ENCODE assay signal across 10 mouse cellular contexts in the genomic region with DNA sequence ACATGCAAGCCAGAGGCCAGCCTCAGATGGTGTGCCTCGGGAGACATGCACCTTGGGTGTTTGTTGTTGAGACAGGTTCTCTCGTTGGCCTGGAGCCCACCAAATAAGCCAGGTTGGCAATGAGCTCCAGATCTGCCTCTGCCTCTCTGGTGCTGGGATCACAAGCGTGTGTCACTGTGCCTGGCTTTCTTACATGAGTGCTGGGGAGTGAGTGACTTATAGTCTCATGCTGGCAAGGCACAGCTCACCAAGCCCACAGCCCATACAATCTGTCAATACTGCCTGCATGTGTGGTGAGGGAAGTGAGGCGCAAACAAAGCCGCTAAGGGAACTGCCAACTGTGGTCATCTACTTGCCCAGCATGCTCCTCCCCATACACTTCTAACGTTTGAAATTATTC. TPM values are rescaled to one million over a fixed set of nuclear protein-coding genes. Genes with fewer than 3 reads are reported as not detected.
DNase-seq lines count a peak whose midpoint lies in the region; ATAC-seq and TF ChIP-seq lines count a peak whose summit lies in the region.
"Had no signal": no experiment of that assay in that cellular context is flagged by ENCODE, and none has a peak within 500 bp of the region (broad histone marks: within the 10 kb centered on the region; RNA-seq: fewer than 3 reads in every experiment).

No protein-coding gene starts in this region.

- intact Hi-C loops in heart, postnatal 10 days (cut with DNase I), result loop anchor here (10.0 kb wide), 1 partner anchor 350 kb away; no protein-coding TSS in a partner anchor

- H3K27me3 ChIP-seq in liver, embryonic 12.5 days (replicated peaks), result no peaks in the 10 kb centered on the region
- no peaks in the 10 kb centered on the region for H3K27me3 ChIP-seq in liver, embryonic 11.5 days (replicated peaks; ENCODE audit: control insufficient read depth, insufficient read depth, low read length)
- H3K27me3 ChIP-seq: limb, embryonic 13.5 days had no signal

- H3K36me3 ChIP-seq in liver, embryonic 12.5 days, result peaks cover 16% of the 10 kb centered on the region
- no peaks in the 10 kb centered on the region; the same call in 1 of the 2 replicates for H3K36me3 ChIP-seq in liver, embryonic 11.5 days (ENCODE audit: control insufficient read depth, insufficient read depth, low read length)
- H3K36me3 ChIP-seq: limb, embryonic 13.5 days had no signal

- no peak for TF ChIP-seq POLR2A in brain, embryonic 14.5 days (IDR thresholded peaks at IDR 0.05; ENCODE audit: borderline replicate concordance, extremely low read depth, insufficient read depth, insufficient read length, poor library complexity, severe bottlenecking)

- no peak for DNase-seq in liver, embryonic 11.5 days (ENCODE audit: low spot score)
- peak; percentile 57 for DNase-seq in brain, embryonic 14.5 days (ENCODE audit: low read depth)
- DNase-seq in cerebellum, postnatal 10 days, result peak; percentile 73 to 82
- DNase-seq in frontal cortex, adult 2 months (ENCODE audit: extremely low spot score in 1 of 2, low spot score in 1 of 2), result no peak
- DNase-seq in heart, postnatal 10 days, result no peak
- DNase-seq: right cerebral cortex, postnatal 25 days had no signal

- H3K4me2 ChIP-seq in liver, embryonic 12.5 days, result no peak overlapping the region
- no peak overlapping the region for H3K4me2 ChIP-seq in liver, embryonic 11.5 days
- H3K4me2 ChIP-seq: limb, embryonic 13.5 days had no signal

- H3K4me1 ChIP-seq in liver, embryonic 12.5 days, result peaks cover 51% of the 10 kb centered on the region
- peaks cover 9% of the 10 kb centered on the region for H3K4me1 ChIP-seq in liver, embryonic 11.5 days (replicated peaks; ENCODE audit: control insufficient read depth, insufficient read depth, low read length)

- no peak for TF ChIP-seq CTCF in brain, embryonic 14.5 days (IDR thresholded peaks at IDR 0.05; ENCODE audit: borderline replicate concordance, extremely low read depth, insufficient read depth, insufficient read length)

- no peak overlapping the region for H3K4me3 ChIP-seq in liver, embryonic 12.5 days
- H3K4me3 ChIP-seq in liver, embryonic 11.5 days (ENCODE audit: low read depth, low read length), result no peak overlapping the region
- H3K4me3 ChIP-seq: erythroblast, embryonic 14.5 days; limb, embryonic 13.5 days had no signal

- H3K9me3 ChIP-seq in liver, embryonic 12.5 days (replicated peaks), result no peaks in the 10 kb centered on the region
- no peaks in the 10 kb centered on the region for H3K9me3 ChIP-seq in liver, embryonic 11.5 days (ENCODE audit: control insufficient read depth, low read length)
- H3K9me3 ChIP-seq: limb, embryonic 13.5 days had no signal

- WGBS in liver, embryonic 12.5 days (ENCODE audit: insufficient replicate concordance), result 64% methylated on average over 6 of the region's 6 CpGs
- WGBS in liver, embryonic 11.5 days, result 58% methylated on average over 6 of the region's 6 CpGs

- ATAC-seq in liver, embryonic 12.5 days, result no peak
- no peak for ATAC-seq in liver, embryonic 11.5 days (replicated peaks; ENCODE audit: low FRiP score)
- ATAC-seq in megakaryocyte, adult 5-6 weeks (ENCODE audit: poor library complexity, severe bottlenecking), result peak; percentile 30; the same call in 1 of the 2 replicates

- H3K9ac ChIP-seq in liver, embryonic 12.5 days, result no peak overlapping the region
- H3K9ac ChIP-seq in liver, embryonic 11.5 days (ENCODE audit: low read depth, low read length), result no peak overlapping the region
- H3K9ac ChIP-seq: limb, embryonic 13.5 days had no signal

- H3K27ac ChIP-seq in liver, embryonic 12.5 days, result peak overlapping the region; percentile 32; the same call in 1 of the 2 replicates
- H3K27ac ChIP-seq in liver, embryonic 11.5 days (ENCODE audit: low read depth, low read length), result no peak overlapping the region
- H3K27ac ChIP-seq: limb, embryonic 13.5 days had no signal

RNA-seq across cellular contexts. Expression of gene Tmem131, which starts 39.0 kb away (rescaled TPM):
- polyA plus RNA-seq in liver, embryonic 12.5 days (2016; fragmentation: Nextera tagmentation; extraction: Ambion mirVana), result 14.9 and 15.4 TPM in 2 replicates
- polyA plus RNA-seq in liver, embryonic 11.5 days (2014; fragmentation: Nextera tagmentation; extraction: Ambion mirVana), result 19.1 and 19.8 TPM in 2 replicates
- polyA plus RNA-seq in brain, embryonic 14.5 days (2012; rRNA removed), result 28.5 and 48.1 TPM in 2 replicates
- 65.6 and 68.7 TPM in 2 replicates for total RNA-seq in megakaryocyte, adult 5-6 weeks (2015)
- total RNA-seq in megakaryocyte, adult 5-6 weeks (2017), result 20.3 and 32.8 TPM in 2 replicates
- 42.4 and 44.8 TPM in 2 replicates for polyA plus RNA-seq in frontal cortex, adult 2 months (2012; rRNA removed)
- total RNA-seq in heart, postnatal 10 days (2021), result 10 to 100 TPM; 44.1 to 44.8 TPM

Comparison
In these comparisons a context has a peak if more than half of its experiments do, and no peak if none do; other contexts are left out.
1. DNase-seq: peak in brain, embryonic 14.5 days (single experiment) and cerebellum, postnatal 10 days (2 of 2); none in liver, embryonic 11.5 days (single experiment), frontal cortex, adult 2 months (0 of 2) and heart, postnatal 10 days (0 of 2).